Mouse (Mus musculus) testis, adult 2 months (tissue): ENCODE measurements around the gene Pdzrn4. TPM values are rescaled to one million over a fixed set of nuclear protein-coding genes. Genes with fewer than 3 reads are reported as not detected.
A peak's percentile ranks its signal among the peaks of the same experiment; 100 is the strongest.
"Not testable (repeated sequence)": the region's sequence is repeated elsewhere in the genome, so short reads cannot be mapped to it uniquely, and the experiment has no call there.

ENCODE experiments used
- H3K27ac ChIP-seq: fragments of 200-500 bp; 2 replicates; pipeline ENCODE4 v1.5.1; 2012; ENCODE audit warnings: low read depth, low read length; ENCODE audit not compliant: control insufficient read depth, insufficient read depth
- H3K27me3 ChIP-seq: fragments of 200-500 bp; 2 replicates; pipeline ENCODE4 v1.6.1; 2012; ENCODE audit warnings: mild to moderate bottlenecking, low read length, moderate library complexity; ENCODE audit not compliant: control insufficient read depth, insufficient read depth
- H3K36me3 ChIP-seq: fragments of 200-500 bp; 2 replicates; pipeline ENCODE4 v1.6.1; 2012; ENCODE audit warnings: mild to moderate bottlenecking, low read length; ENCODE audit not compliant: control insufficient read depth, insufficient read depth
- H3K4me1 ChIP-seq: fragments of 200-500 bp; 2 replicates; pipeline ENCODE4 v1.6.1; 2012; ENCODE audit warnings: low read length; ENCODE audit not compliant: control insufficient read depth, insufficient read depth
- H3K4me3 ChIP-seq: fragments of 200-500 bp; 2 replicates; pipeline ENCODE4 v1.5.1; 2012; ENCODE audit warnings: low read depth, mild to moderate bottlenecking, low read length, moderate library complexity, mixed read lengths; ENCODE audit not compliant: control insufficient read depth
- CTCF ChIP-seq: fragments of 200-500 bp; IDR thresholded peaks from 2 replicates; pipeline ENCODE4 v1.5.1; 2012; ENCODE audit warnings: low read depth, mild to moderate bottlenecking, inconsistent platforms, low read length, moderate library complexity; ENCODE audit not compliant: control insufficient read depth, insufficient read depth, insufficient replicate concordance
- POLR2A ChIP-seq: fragments of 200-500 bp; IDR thresholded peaks from 2 replicates; pipeline ENCODE4 v1.6.1; 2012; ENCODE audit warnings: low read depth, mild to moderate bottlenecking, inconsistent platforms, low read length, moderate library complexity; ENCODE audit not compliant: control insufficient read depth
- polyA plus RNA-seq: library from polyadenylated mRNA; depleted of rRNA; stranded (reverse); fragments of >200 nt; gene quantifications from 2 replicates; pipeline ENCODE4 v1.2.3, GENCODE M21; 2012; rRNA removed

Gene Pdzrn4
- 5.5 and 6.3 TPM in 2 replicates for polyA plus RNA-seq

DNA sequence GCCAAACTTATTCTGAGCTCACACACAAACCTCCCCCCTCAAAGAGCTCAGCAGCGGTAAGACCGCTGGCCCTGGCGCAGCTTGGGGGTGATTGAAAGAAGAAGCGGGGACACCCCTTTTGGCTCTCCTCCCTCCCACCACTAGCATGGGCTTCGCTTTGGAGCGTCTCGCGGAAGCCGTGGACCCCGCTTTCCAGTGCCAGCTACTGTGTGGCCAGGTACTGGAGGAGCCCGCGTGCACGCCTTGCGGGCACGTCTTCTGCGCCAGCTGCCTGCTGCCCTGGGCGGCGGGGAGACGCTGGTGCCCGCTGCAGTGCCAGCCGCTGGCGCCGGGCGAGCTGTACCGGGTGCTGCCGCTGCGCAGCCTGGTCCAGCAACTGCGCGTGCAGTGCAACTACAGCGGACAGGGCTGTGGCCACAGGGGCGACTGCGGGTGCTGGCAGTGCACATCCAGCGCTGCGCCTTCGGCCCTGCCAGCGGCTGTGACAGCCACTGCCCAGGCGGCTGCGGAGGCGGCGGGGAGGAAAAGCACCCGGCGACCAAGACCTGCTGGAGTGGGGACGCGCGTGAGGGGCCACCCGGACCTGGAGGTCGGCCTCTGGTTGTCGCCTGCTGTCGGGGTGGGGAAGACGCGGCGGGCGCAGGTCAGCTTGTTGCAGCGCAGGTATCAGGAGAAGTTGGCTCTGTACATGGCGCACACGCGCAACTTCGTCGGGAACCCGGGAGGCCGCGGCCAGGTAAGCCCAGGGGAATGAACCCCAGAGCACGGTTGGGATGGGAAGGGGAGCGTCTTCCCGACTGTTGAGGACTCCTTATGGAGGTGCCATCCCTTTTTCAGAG is at the start of gene Pdzrn4:
Pdzrn4 (plus strand) TSS at position 112 of the 839 bp plus-strand sequence.
- TF ChIP-seq CTCF (no peak), POLR2A (no peak)
- Histone ChIP-seq H3K27ac (no peak within 1 kb of the TSS), H3K36me3 (no peaks in the 10 kb centered on the region), H3K27me3 (no peaks in the 10 kb centered on the region), H3K4me3 (peak within 1 kb of the TSS; percentile 21; the same call in 1 of the 2 replicates), H3K4me1 (peaks cover 6% of the 10 kb centered on the region)

DNA sequence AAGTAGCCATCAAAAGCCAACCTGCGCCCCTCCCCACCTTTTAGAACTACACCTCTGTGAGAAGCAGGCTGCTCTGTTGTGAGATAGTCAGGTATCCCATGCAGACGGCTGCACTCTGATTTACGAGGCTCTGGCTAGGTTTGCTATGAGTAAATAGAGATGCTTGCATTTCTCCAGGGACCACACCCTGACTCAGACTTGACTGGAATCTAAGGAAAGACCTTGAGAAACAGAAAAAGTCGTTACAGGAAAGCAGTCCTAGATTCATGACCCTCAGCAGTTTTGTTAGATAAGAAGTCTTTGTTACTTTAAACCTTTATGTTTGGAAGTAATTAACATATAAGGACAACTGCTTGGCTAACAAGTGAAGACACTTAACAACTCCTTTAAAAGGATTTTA is 49.3 kb upstream of the Pdzrn4 start:
- TF ChIP-seq POLR2A (no peak), CTCF (no peak)
- Histone ChIP-seq H3K36me3 (no peaks in the 10 kb centered on the region), H3K4me3 (no peak overlapping the region), H3K4me1 (peaks cover 3% of the 10 kb centered on the region; the same call in 1 of the 2 replicates), H3K27ac (no peak overlapping the region), H3K27me3 (no peaks in the 10 kb centered on the region)

DNA sequence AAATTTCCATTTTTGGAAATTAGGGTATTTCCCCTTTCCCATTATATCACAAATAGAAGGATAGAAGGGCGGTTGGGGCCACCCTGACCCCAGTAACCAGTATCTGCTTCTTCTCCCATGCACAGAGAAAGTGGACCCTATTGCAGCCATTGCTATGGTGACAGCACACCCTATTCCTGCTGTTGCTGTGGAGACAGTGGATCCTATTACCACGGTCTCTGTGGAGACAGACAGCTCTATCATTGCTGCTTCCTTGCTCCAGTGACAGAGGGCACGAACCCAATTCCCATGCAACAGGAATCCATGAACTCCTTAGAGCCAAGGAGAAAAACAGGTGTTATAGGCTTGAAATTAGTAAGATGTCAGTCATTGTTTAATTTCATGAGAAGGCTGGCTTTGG is 48.8 kb upstream of the Pdzrn4 start:
- Histone ChIP-seq H3K27ac (no peak overlapping the region), H3K27me3 (no peaks in the 10 kb centered on the region), H3K4me1 (peaks cover 3% of the 10 kb centered on the region; the same call in 1 of the 2 replicates), H3K4me3 (no peak overlapping the region), H3K36me3 (no peaks in the 10 kb centered on the region)
- TF ChIP-seq CTCF (no peak), POLR2A (no peak)

DNA sequence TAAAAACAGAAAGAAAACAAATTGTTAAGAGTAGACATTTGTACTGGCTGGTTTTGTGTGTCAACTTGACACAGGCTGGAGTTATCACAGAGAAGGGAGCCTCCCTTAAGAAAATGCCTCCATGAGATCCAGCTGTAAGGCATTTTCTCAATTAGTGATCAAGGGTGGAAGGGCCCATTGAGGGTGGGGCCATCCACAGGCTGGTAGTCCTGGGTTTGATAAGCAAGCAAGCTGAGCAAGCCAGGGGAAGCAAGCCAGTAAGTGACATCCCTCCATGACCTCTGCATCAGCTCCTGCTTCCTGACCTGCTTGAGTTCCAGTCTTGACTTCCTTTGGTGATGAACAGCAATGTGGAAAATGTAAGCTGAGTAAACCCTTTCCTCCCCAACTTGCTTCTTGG is 48.2 kb upstream of the Pdzrn4 start:
- H3K4me1 ChIP-seq, H3K27ac ChIP-seq, H3K36me3 ChIP-seq, H3K27me3 ChIP-seq, H3K4me3 ChIP-seq: not testable (repeated sequence)

DNA sequence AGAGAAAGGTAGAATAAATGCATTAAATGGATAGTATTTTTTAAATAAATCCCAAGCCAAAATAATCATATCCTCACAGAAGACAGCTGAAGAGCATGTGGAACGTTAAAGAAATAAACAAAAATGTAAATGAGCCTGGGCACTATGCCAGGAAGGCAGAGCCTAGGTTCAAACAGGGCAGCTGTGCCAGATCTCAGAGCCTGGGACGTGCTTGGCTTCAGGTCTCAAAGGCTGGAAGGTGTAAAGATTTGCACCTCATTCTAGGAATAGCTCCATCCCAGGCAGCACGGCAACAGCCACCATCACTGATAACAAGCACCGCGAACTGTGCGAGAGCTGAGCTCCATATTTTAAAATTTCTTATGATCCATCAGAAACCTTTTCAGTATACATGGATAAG is 32.5 kb upstream of the Pdzrn4 start:
- Histone ChIP-seq H3K4me3 (no peak overlapping the region), H3K36me3 (no peaks in the 10 kb centered on the region), H3K27me3 (no peaks in the 10 kb centered on the region), H3K4me1 (no peaks in the 10 kb centered on the region), H3K27ac (no peak overlapping the region)
- TF ChIP-seq POLR2A (no peak), CTCF (no peak)

DNA sequence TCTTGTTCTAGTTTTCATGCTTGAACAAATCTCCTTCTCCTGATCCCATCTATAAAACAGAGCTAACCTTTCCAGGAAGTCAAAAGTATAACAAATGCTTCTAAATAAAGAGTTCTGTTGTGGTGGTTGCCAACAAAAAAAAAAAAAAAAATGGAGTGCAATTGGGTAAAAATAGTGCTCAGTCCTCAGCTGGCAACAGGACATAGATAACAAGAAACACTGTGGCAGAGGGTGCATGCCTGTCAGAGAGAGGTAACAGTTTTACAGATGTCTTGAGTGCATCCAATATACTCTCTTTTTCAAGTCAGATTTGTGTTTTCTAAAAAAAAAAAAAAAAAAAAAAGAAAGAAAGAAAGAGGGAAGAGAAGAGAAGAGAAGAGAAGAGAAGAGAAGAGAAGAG is 32.1 kb upstream of the Pdzrn4 start:
- H3K4me1 ChIP-seq = no peaks in the 10 kb centered on the region
- H3K4me3 ChIP-seq = no peak overlapping the region
- H3K36me3 ChIP-seq = no peaks in the 10 kb centered on the region
- no peaks in the 10 kb centered on the region for H3K27me3 ChIP-seq
- H3K27ac ChIP-seq = no peak overlapping the region
- TF ChIP-seq CTCF = no peak
- no peak for TF ChIP-seq POLR2A

DNA sequence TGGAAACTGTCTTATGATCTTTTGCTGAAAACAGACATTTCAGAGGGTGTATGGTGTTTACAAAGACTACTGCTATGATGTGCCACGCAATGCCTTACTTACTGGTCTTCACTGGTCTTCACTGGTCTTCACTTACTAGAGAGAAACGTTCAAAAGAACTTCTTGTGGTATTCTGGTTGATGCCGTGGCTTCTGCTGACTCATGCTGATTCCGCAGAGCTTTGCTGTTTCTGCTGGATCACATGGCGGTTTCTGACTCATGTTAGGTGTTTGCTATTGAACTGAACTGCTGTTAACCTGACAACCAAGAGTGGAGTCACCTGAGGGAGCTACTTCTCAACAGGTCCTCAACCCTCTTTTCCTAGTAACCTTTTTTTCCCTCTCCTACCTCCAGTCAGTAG is 1.9 kb upstream of the Pdzrn4 start:
- Histone ChIP-seq H3K4me3 (no peak overlapping the region), H3K27me3 (no peaks in the 10 kb centered on the region), H3K4me1 (peaks cover 6% of the 10 kb centered on the region), H3K36me3 (no peaks in the 10 kb centered on the region), H3K27ac (no peak overlapping the region)
- no peak for TF ChIP-seq CTCF
- TF ChIP-seq POLR2A = no peak
